Mouse (Mus musculus): ENCODE measurements at regions not wholly inside any gene's neighbourhood (a gene's known extent, or its start where the extent isn't known, plus 50 kb on each side); places are given as distances from the start of the nearest gene placed in this dataset.

GRCm38 (mm10) chr17:62546286-62546685 is 334.8 kb downstream of the Efna5 start:
- no peak for DNase-seq (ENCODE audit: low spot score in 2 of 2)

GRCm38 (mm10) chr17:62545330-62545729 is 335.8 kb downstream of the Efna5 start:
- DNase-seq (ENCODE audit: low spot score in 2 of 2) = peak; percentile 5 to 56

GRCm38 (mm10) chr17:62543056-62543975 is 337.8 kb downstream of the Efna5 start:
- no peak for DNase-seq (ENCODE audit: low spot score in 2 of 2)

GRCm38 (mm10) chr17:62529911-62530310 is 351.2 kb downstream of the Efna5 start:
- DNase-seq (ENCODE audit: low spot score in 2 of 2) = no peak

- no peak for DNase-seq (ENCODE audit: low spot score in 2 of 2)
Measured at GRCm38 (mm10) chr17:62527556-62527955, 353.6 kb downstream of the Efna5 start.

GRCm38 (mm10) chr17:62513635-62514034 is 367.5 kb downstream of the Efna5 start:
- no peak for DNase-seq (ENCODE audit: low spot score in 2 of 2)

GRCm38 (mm10) chr17:62510184-62510583 is 370.9 kb downstream of the Efna5 start:
- no peak for DNase-seq (ENCODE audit: low spot score in 2 of 2)

- DNase-seq (ENCODE audit: low spot score in 2 of 2) = no peak
Measured at GRCm38 (mm10) chr17:62507766-62508485, 373.2 kb downstream of the Efna5 start.

GRCm38 (mm10) chr17:62504691-62505090 is 376.4 kb downstream of the Efna5 start:
- DNase-seq (ENCODE audit: low spot score in 2 of 2) = no peak

GRCm38 (mm10) chr17:62470739-62471138 is 410.4 kb downstream of the Efna5 start:
- DNase-seq (ENCODE audit: low spot score in 2 of 2) = peak in 1 of 2 experiments; percentile 75

GRCm38 (mm10) chr17:62469367-62469766 is 411.8 kb downstream of the Efna5 start:
- no peak for DNase-seq (ENCODE audit: low spot score in 2 of 2)

GRCm38 (mm10) chr17:62468859-62469258 is 412.3 kb downstream of the Efna5 start:
- no peak for DNase-seq (ENCODE audit: low spot score in 2 of 2)

GRCm38 (mm10) chr17:62467072-62467471 is 414.0 kb downstream of the Efna5 start:
- no peak for DNase-seq (ENCODE audit: low spot score in 2 of 2)

- no peak for DNase-seq (ENCODE audit: low spot score in 2 of 2)
Measured at GRCm38 (mm10) chr17:62464994-62465393, 416.1 kb downstream of the Efna5 start.

- no peak for DNase-seq (ENCODE audit: low spot score in 2 of 2)
Measured at GRCm38 (mm10) chr17:62464228-62464627, 416.9 kb downstream of the Efna5 start.

GRCm38 (mm10) chr17:62461304-62462245 is 419.5 kb downstream of the Efna5 start:
- no peak for DNase-seq (ENCODE audit: low spot score in 2 of 2)

GRCm38 (mm10) chr17:62458964-62459363 is 422.2 kb downstream of the Efna5 start:
- peak; percentile 9 to 13 for DNase-seq (ENCODE audit: low spot score in 2 of 2)

- no peak for DNase-seq (ENCODE audit: low spot score in 2 of 2)
Measured at GRCm38 (mm10) chr17:62438045-62438444, 443.1 kb downstream of the Efna5 start.

GRCm38 (mm10) chr17:62436044-62436443 is 445.1 kb downstream of the Efna5 start:
- DNase-seq (ENCODE audit: low spot score in 2 of 2) = no peak

GRCm38 (mm10) chr17:62423476-62424385 is 457.4 kb downstream of the Efna5 start:
- no peak for DNase-seq (ENCODE audit: low spot score in 2 of 2)

Measured in left cerebral cortex, adult 8-10 months (tissue).